Mouse (Mus musculus): ENCODE results near the gene Tspan12. TPM values are rescaled to one million over a fixed set of nuclear protein-coding genes. Genes with fewer than 3 reads are reported as not detected.
"Not testable (repeated sequence)": the region's sequence is repeated elsewhere in the genome, so short reads cannot be mapped to it uniquely, and the experiment has no call there.

Gene Tspan12
- polyA plus RNA-seq, 1 experiment from 2014 or later: 19.5 TPM

DNA sequence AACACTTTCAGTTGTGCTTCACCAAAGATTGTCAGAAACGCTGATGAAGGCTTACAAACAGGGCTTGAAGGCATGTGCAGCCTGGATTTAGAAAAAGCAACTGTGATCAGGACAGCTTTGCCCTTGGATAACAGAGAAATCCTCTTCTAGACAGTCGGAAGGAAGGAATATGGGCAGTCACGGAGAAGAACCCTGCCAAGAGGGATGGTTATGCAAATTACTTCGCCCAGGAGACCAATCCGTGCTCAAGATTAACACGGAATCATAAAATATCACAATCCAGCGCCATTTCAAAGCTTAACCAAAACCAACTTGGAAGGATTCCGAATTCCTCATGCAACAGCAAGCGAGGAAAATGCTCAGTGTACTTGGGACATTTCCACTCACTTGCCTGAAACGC lies 55.9 kb downstream of the Tspan12 start:
- no peak overlapping the region for H3K4me2 ChIP-seq
- H3K9ac ChIP-seq: no peak overlapping the region
- no peaks in the 10 kb centered on the region for H3K9me3 ChIP-seq (replicated peaks)
- no peak for ATAC-seq (ENCODE audit: insufficient read depth)
- peaks cover 10% of the 10 kb centered on the region; the same call in 1 of the 2 replicates for H3K4me1 ChIP-seq (replicated peaks)
- H3K27ac ChIP-seq (replicated peaks): no peak overlapping the region
- WGBS (ENCODE audit: insufficient replicate concordance): 75% methylated on average over 10 of the region's 10 CpGs
- H3K27me3 ChIP-seq: no peaks in the 10 kb centered on the region
- no peak overlapping the region for H3K4me3 ChIP-seq (replicated peaks)
- H3K36me3 ChIP-seq (replicated peaks): peaks cover 4% of the 10 kb centered on the region; the same call in 1 of the 2 replicates

DNA sequence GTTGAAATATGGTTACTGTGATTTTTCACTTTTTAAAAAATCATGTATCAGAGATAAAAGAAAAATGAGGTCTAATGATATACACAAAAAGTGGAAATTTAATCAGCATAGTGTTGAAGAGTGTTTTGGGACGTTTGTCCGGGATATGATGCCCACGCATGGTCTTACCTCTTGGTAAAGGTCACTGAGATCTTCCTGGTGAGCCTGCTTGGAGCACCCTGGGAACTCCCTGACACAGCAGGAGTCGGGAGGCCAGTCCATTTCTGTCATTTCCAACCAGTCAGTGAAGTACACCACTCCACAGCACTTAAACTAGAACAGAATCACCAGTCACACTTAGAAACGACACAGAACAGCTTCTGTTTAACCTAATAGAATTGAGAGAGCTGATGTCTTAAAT lies 56.9 kb downstream of the Tspan12 start:
- no peak overlapping the region for H3K27ac ChIP-seq (replicated peaks)
- 77% methylated on average over 5 of the region's 5 CpGs for WGBS (ENCODE audit: insufficient replicate concordance)
- peaks cover 20% of the 10 kb centered on the region for H3K4me1 ChIP-seq (replicated peaks)
- H3K9me3 ChIP-seq (replicated peaks): no peaks in the 10 kb centered on the region
- H3K9ac ChIP-seq: no peak overlapping the region
- no peak overlapping the region for H3K4me2 ChIP-seq
- no peak overlapping the region for H3K4me3 ChIP-seq (replicated peaks)
- no peaks in the 10 kb centered on the region for H3K27me3 ChIP-seq
- no peak for ATAC-seq (ENCODE audit: insufficient read depth)
- H3K36me3 ChIP-seq (replicated peaks): no peaks in the 10 kb centered on the region; the same call in 1 of the 2 replicates

DNA sequence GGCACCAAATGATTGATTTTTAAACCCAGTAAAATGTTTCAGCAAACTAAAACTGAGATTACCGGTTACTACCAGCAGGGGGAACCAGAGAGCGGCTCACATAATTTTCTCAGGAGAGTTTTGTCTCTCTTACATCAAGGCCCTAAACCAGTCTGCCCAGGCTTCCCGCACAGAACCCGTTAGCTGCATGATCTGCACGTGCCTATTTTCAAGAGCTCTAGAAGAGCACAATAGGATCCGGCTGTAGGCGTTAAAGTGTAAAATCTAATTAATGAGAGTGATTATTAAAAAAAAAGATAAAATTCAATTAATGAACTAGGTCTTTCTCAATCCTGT lies 57.3 kb downstream of the Tspan12 start:
- ATAC-seq (ENCODE audit: insufficient read depth): no peak
- WGBS (ENCODE audit: insufficient replicate concordance): 7% methylated on average over 7 of the region's 7 CpGs
- Histone ChIP-seq H3K9me3 (replicated peaks) (no peaks in the 10 kb centered on the region), H3K4me3 (replicated peaks) (no peak overlapping the region), H3K36me3 (replicated peaks) (no peaks in the 10 kb centered on the region; the same call in 1 of the 2 replicates), H3K9ac (no peak overlapping the region), H3K4me2 (no peak overlapping the region), H3K4me1 (replicated peaks) (peaks cover 23% of the 10 kb centered on the region), H3K27me3 (no peaks in the 10 kb centered on the region), H3K27ac (replicated peaks) (no peak overlapping the region)

DNA sequence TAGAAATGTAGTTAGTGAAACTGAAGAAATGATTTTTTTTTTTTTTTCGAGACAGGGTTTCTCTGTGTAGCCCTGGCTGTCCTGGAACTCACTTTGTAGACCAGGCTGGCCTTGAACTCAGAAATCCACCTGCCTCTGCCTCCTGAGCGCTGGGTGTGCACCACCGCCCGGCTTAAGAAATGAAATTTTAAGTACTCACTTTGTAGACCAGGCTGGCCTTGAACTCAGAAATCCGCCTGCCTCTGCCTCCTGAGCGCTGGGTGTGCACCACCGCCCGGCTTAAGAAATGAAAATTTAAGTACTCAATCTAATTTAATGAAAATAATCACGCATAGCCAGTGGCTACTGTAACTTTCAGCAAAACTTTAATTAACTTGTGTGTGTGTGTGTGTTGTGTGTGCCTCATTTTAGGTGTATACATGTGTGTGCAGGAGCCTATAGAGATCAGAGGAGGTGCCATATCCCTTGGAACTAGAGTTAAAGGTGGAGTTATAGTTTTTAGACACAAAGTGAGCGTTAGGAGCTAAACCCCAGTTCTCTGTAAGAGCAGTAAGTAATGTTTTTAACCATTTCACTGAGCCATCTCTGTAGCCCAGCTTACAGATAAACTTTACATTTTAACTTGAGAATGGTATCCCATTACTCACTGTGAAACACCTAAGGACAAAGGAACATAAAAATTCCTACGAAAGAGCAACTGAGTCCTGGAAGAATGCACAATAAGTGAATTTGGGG lies 57.8 kb downstream of the Tspan12 start:
- WGBS (ENCODE audit: insufficient replicate concordance): 67% methylated on average over 11 of the region's 11 CpGs
- H3K27ac ChIP-seq (replicated peaks): no peak overlapping the region
- ATAC-seq (ENCODE audit: insufficient read depth): no peak
- H3K4me2 ChIP-seq: no peak overlapping the region
- H3K9me3 ChIP-seq (replicated peaks): no peaks in the 10 kb centered on the region
- no peaks in the 10 kb centered on the region; the same call in 1 of the 2 replicates for H3K36me3 ChIP-seq (replicated peaks)
- H3K4me1 ChIP-seq (replicated peaks): peaks cover 26% of the 10 kb centered on the region
- no peaks in the 10 kb centered on the region for H3K27me3 ChIP-seq
- H3K4me3 ChIP-seq (replicated peaks): no peak overlapping the region
- no peak overlapping the region for H3K9ac ChIP-seq

DNA sequence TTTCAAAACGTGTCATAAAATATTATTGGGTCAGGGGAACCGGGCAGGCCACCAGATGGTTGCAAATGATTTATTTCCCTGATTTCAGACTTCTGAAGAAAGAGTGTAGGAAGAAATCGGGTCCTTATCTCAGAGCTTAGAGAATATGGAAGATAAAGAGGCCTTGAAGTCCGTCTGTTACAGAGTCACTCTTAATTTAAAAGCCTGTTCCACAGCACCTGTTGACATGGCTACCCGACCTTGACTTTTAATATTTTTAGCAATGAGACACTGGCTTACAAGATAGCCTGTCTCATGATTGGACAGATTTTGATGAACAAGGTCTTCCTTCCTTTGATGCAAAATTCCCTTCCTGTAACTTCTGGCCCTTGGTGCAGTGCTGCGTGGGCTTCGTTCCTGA lies 61.0 kb downstream of the Tspan12 start:
- Histone ChIP-seq H3K4me1 (replicated peaks) (peaks cover 52% of the 10 kb centered on the region), H3K27me3 (no peaks in the 10 kb centered on the region), H3K9ac (no peak overlapping the region), H3K4me2 (no peak overlapping the region), H3K9me3 (replicated peaks) (no peaks in the 10 kb centered on the region), H3K36me3 (replicated peaks) (no peaks in the 10 kb centered on the region), H3K4me3 (replicated peaks) (no peak overlapping the region), H3K27ac (replicated peaks) (no peak overlapping the region)
- ATAC-seq (ENCODE audit: insufficient read depth): no peak
- 33% methylated on average over 7 of the region's 7 CpGs for WGBS (ENCODE audit: insufficient replicate concordance)

DNA sequence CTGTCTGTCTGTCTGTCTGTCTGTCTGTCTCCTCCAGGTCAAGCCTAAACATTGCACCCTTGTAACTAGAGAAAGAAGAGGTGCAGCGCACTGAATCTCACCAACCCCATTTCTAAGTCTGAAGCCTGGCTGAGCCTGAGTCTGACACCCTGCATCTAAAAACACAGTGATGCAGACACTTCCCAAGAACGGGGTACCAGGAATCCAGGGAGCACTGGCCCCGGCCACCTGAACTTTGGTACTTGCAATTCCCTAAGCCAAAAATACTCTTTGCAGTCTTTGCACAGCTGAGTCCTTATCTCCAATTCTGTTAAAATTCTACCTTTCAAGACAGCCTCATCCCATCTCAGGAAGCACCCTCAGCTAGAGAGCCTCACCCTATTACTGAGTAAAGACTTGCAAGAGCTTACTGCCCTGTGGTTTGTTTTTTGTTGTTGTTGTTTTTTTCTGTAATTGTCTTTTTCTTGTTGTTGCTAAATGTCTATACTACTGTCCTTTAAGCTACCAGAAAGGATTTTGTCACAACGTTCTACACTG lies 61.7 kb downstream of the Tspan12 start:
- Histone ChIP-seq H3K9me3 (replicated peaks) (no peaks in the 10 kb centered on the region), H3K4me1 (replicated peaks) (peaks cover 52% of the 10 kb centered on the region), H3K27me3 (no peaks in the 10 kb centered on the region), H3K4me3 (replicated peaks) (no peak overlapping the region), H3K27ac (replicated peaks) (0 out of 2 replicates have a peak overlapping the region, but pooled peaks have one; percentile 51), H3K36me3 (replicated peaks) (no peaks in the 10 kb centered on the region), H3K4me2 (peak overlapping the region; percentile 41), H3K9ac (no peak overlapping the region)
- no peak for ATAC-seq (ENCODE audit: insufficient read depth)
- 53% methylated on average over 4 of the region's 4 CpGs for WGBS (ENCODE audit: insufficient replicate concordance)

DNA sequence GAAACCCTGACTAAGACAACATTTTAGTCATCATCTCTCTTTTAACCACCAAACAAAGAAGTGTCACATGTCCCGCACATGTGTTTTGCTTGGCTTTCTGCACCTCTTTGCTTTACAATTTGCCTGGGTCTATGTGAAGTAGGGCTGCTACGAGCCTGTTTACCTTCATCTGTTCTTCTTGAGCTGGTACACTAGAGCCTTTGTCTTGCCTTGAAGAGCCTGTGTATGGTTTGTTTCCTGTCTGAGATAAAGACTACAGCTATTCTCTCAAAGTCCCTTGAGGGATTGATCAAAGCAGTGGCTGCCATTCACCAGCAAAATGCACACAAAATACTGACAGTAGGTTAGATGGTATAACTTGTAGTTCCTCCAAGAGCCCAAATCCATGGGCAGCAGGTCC lies 62.3 kb downstream of the Tspan12 start:
- Histone ChIP-seq H3K27ac (replicated peaks) (peak overlapping the region; percentile 51; the same call in 1 of the 2 replicates), H3K27me3 (no peaks in the 10 kb centered on the region), H3K4me2 (peak overlapping the region; percentile 41), H3K4me1 (replicated peaks) (peaks cover 56% of the 10 kb centered on the region), H3K36me3 (replicated peaks) (no peaks in the 10 kb centered on the region), H3K4me3 (replicated peaks) (no peak overlapping the region), H3K9ac (no peak overlapping the region), H3K9me3 (replicated peaks) (no peaks in the 10 kb centered on the region)
- peak; percentile 49; the same call in 1 of the 2 replicates for ATAC-seq (ENCODE audit: insufficient read depth)
- 48% methylated on average over 2 of the region's 2 CpGs for WGBS (ENCODE audit: insufficient replicate concordance)

DNA sequence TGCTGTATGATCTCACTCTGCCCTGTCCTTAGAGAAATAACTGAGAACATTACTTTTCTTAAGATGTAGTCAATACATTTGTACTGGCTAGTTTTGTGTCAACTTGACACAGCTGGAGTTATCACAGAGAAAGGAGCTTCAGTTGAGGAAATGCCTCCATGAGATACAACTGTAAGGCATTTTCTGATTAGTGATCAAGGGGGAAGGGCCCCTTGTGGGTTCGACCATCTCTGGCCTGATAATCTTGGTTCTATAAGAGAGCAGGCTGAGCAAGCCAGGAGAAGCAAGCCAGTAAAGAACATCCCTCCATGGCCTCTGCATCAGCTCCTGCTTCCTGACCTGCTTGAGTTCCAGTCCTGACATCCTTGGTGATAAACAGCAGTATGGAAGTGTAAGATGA lies 62.7 kb downstream of the Tspan12 start:
- not testable (repeated sequence) for H3K9me3 ChIP-seq (replicated peaks); H3K27me3 ChIP-seq; H3K36me3 ChIP-seq (replicated peaks); H3K4me3 ChIP-seq (replicated peaks); H3K9ac ChIP-seq
- peak; percentile 52 for ATAC-seq (ENCODE audit: insufficient read depth)
- WGBS (ENCODE audit: insufficient replicate concordance): 14% methylated on average over 1 of the region's 1 CpGs
- Histone ChIP-seq H3K27ac (replicated peaks) (0 out of 2 replicates have a peak overlapping the region, but pooled peaks have one; percentile 51), H3K4me2 (peak overlapping the region; percentile 41), H3K4me1 (replicated peaks) (peaks cover 56% of the 10 kb centered on the region)

DNA sequence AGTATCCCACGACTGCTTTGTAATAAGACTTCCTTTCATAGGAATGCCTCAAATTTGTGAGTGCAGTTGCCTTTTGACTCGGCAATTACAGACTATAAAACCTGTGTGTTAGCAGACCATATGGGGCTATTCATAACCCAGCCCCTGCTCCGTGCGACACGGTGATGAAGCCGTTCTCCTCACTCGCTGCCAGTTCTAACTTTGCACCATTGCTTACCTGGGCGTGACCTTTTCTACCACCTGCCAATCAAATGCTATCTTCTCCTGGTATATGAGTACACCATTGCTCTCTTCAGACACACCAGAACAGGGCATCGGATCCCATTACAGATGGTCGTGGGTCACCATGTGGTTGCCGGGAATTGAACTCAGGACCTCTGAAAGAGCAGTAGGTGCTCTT lies 64.6 kb downstream of the Tspan12 start:
- H3K4me2 ChIP-seq: peak overlapping the region; percentile 46
- H3K9me3 ChIP-seq (replicated peaks): no peaks in the 10 kb centered on the region
- peak; percentile 74 for ATAC-seq (ENCODE audit: insufficient read depth)
- H3K36me3 ChIP-seq (replicated peaks): no peaks in the 10 kb centered on the region
- no peaks in the 10 kb centered on the region for H3K27me3 ChIP-seq
- 46% methylated on average over 11 of the region's 11 CpGs for WGBS (ENCODE audit: insufficient replicate concordance)
- peaks cover 49% of the 10 kb centered on the region for H3K4me1 ChIP-seq (replicated peaks)
- H3K4me3 ChIP-seq (replicated peaks): no peak overlapping the region; the same call in 1 of the 2 replicates
- H3K9ac ChIP-seq: no peak overlapping the region
- H3K27ac ChIP-seq (replicated peaks): peak overlapping the region; percentile 51

DNA sequence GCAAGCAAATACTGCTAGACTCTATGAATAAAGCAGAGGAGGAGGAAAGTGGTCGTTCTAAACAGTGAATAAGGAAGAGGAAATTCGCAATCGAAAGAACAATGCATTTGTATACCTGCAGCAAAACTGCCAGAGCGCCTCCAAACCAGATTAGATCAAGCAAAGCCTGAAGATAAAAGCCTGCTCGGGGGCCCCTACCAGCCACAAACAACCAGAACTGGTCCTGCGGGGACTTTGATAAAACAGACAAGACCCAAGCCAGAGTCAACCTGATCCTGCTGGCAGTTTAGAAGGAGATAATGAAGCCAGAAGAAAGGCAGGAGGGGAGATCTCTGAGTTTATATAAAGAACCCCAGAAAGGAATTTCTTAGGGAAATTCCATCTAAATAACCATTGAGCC lies 65.0 kb downstream of the Tspan12 start:
- peaks cover 49% of the 10 kb centered on the region for H3K4me1 ChIP-seq (replicated peaks)
- peak; percentile 79 for ATAC-seq (ENCODE audit: insufficient read depth)
- no peak overlapping the region; the same call in 1 of the 2 replicates for H3K4me3 ChIP-seq (replicated peaks)
- no peaks in the 10 kb centered on the region for H3K27me3 ChIP-seq
- H3K9me3 ChIP-seq (replicated peaks): no peaks in the 10 kb centered on the region
- H3K4me2 ChIP-seq: peak overlapping the region; percentile 46
- no peak overlapping the region; the same call in 1 of the 2 replicates for H3K9ac ChIP-seq
- H3K36me3 ChIP-seq (replicated peaks): no peaks in the 10 kb centered on the region
- H3K27ac ChIP-seq (replicated peaks): peak overlapping the region; percentile 51
- 12% methylated on average over 6 of the region's 6 CpGs for WGBS (ENCODE audit: insufficient replicate concordance)

DNA sequence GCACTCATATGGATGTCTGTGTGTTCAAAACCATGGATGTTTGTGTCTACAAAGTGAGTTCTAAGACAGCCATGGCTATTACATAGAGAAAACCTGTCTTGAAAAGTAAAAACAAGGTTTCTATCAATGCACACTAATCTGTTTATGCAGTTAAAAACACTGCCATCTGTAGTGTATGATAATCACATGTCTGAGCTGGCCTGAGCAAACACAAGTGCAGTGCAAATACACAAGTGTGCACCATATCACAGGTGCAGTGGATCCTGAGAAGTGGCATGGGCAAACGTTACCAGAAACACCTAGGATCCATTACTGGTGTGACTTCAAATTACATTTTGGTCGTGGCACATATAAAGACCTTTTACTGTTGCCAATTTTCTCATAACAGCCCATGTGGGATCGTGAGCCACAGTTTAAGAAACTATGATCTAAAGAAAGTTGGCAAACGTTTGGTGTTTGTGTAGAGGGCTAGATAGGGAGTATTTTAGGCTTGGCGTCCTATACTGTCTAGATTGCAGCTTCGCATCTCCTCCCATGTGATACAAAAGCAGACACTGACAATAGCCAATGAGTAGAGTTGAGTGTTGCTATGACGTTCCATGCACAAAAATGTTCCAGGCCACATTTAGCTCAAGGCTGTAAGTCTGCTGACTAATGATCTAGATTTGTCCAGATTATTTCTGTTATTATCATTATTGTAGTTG lies 78.0 kb downstream of the Tspan12 start:
- H3K27me3 ChIP-seq: no peaks in the 10 kb centered on the region
- H3K4me2 ChIP-seq: no peak overlapping the region
- 0 out of 2 replicates have a peak, but pooled peaks cover 2% of the 10 kb centered on the region for H3K4me1 ChIP-seq (replicated peaks)
- H3K9me3 ChIP-seq (replicated peaks): no peaks in the 10 kb centered on the region
- no peak overlapping the region for H3K27ac ChIP-seq (replicated peaks)
- no peaks in the 10 kb centered on the region for H3K36me3 ChIP-seq (replicated peaks)
- no peak overlapping the region for H3K4me3 ChIP-seq (replicated peaks)
- no peak for ATAC-seq (ENCODE audit: insufficient read depth)
- 58% methylated on average over 7 of the region's 7 CpGs for WGBS (ENCODE audit: insufficient replicate concordance)
- H3K9ac ChIP-seq: no peak overlapping the region
